Mouse (Mus musculus) small intestine, adult 2 months (tissue): ENCODE results near the gene Prkacb. TPM values are rescaled to one million over a fixed set of nuclear protein-coding genes. Genes with fewer than 3 reads are reported as not detected.
A peak's percentile ranks its signal among the peaks of the same experiment; 100 is the strongest.

Experiments
- H3K27ac ChIP-seq: fragments of 200-500 bp; 2 replicates; pipeline ENCODE4 v1.5.1; 2012; ENCODE audit warnings: low read depth, low read length, control low read depth, inconsistent platforms; ENCODE audit not compliant: insufficient read depth
- H3K27me3 ChIP-seq: fragments of 200-500 bp; 2 replicates; pipeline ENCODE4 v1.6.1; 2012; ENCODE audit warnings: mild to moderate bottlenecking, moderate library complexity, low read length, inconsistent platforms; ENCODE audit not compliant: control insufficient read depth, insufficient read depth
- H3K36me3 ChIP-seq: fragments of 200-500 bp; 2 replicates; pipeline ENCODE4 v1.6.1; 2012; ENCODE audit warnings: mild to moderate bottlenecking, low read length, control low read depth, inconsistent platforms; ENCODE audit not compliant: control insufficient read depth, insufficient read depth
- H3K4me1 ChIP-seq: fragments of 200-500 bp; 2 replicates; pipeline ENCODE4 v1.6.1; 2012; ENCODE audit warnings: low read length, inconsistent platforms, mixed read lengths; ENCODE audit not compliant: control insufficient read depth, insufficient read depth, insufficient read length
- H3K4me3 ChIP-seq: fragments of 200-500 bp; 2 replicates; pipeline ENCODE4 v1.5.1; 2012; ENCODE audit warnings: low read depth, mild to moderate bottlenecking, control low read depth, inconsistent platforms, low read length, moderate library complexity
- CTCF ChIP-seq: fragments of 200-500 bp; IDR thresholded peaks from 2 replicates; pipeline ENCODE4 v1.5.1; 2012; ENCODE audit warnings: low read depth, mild to moderate bottlenecking, control low read depth, inconsistent platforms, low read length, moderate library complexity, mixed read lengths; ENCODE audit not compliant: insufficient replicate concordance, insufficient read length; ENCODE audit errors: extremely low read depth
- POLR2A ChIP-seq: fragments of 200-500 bp; IDR thresholded peaks from 2 replicates; pipeline ENCODE4 v1.6.1; 2012; ENCODE audit warnings: low read depth, mild to moderate bottlenecking, control low read depth, inconsistent platforms, low read length, moderate library complexity
- WGBS: fragments of 180-500 bp; shearing (Covaris S2); methylation state at CpG from one replicate; pipeline ENCODE4 v1.1.7; 2018; 5-methylcytosine and 5-hydroxymethylcytosine counted together
- polyA plus RNA-seq: library from polyadenylated mRNA; depleted of rRNA; stranded (reverse); fragments of >200 nt; gene quantifications from 2 replicates; pipeline ENCODE4 v1.2.3, GENCODE M21; 2012; rRNA removed

Gene Prkacb
- polyA plus RNA-seq, 1 experiment, result 7.1 TPM

DNA sequence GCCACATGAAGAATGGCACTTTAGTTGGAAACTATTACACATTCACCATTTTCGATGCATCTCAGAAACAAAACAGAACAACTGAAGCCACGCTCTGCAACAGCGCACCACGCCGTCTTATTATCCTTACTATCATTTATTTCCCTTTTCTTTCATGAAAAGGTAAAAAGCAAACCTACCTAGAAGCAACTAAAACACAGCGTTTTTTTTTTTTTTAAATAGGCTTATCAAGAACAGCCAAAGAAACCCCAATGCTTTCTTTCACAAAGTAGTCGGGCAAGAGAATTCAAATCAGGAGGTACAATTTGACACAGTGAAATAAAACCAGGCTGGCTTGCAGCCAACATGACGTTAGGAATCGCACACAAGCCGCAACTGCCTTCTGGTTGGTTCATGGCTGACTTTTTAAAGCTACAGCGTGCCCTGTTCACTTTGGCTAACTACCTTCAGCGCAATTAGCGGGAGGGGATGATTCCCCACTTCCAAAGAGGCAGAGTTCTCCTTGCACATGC is 130.6 kb downstream of the Prkacb start:
- 5% methylated on average over 13 of the region's 13 CpGs for WGBS
- no peak overlapping the region; the same call in 1 of the 2 replicates for H3K27ac ChIP-seq
- H3K27me3 ChIP-seq, result peaks cover 4% of the 10 kb centered on the region; the same call in 1 of the 2 replicates
- TF ChIP-seq CTCF (no peak), POLR2A (no peak)
- H3K36me3 ChIP-seq, result no peaks in the 10 kb centered on the region
- peaks cover 7% of the 10 kb centered on the region for H3K4me1 ChIP-seq
- peak overlapping the region; percentile 41 for H3K4me3 ChIP-seq

DNA sequence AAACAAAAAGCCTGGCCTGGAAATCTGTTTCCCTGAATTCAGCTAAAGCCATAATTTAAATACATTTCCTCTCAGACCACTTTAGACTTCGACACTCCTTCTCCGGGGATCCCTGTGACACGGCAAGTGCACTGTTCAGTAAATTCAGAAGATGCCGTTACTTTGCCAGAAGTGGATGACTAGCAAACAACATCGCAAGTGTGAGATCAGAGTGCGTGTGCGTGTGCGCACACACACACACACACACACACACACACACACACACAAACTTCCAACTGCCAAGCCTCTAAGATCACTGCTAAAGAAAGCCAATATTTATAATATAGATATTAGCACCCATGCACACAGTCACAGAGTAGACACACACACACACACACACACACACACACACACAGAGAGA is 131.1 kb downstream of the Prkacb start:
- WGBS, result 13% methylated on average over 8 of the region's 8 CpGs
- Histone ChIP-seq H3K36me3 (no peaks in the 10 kb centered on the region), H3K27ac (no peak overlapping the region), H3K4me3 (no peak overlapping the region), H3K4me1 (peaks cover 7% of the 10 kb centered on the region), H3K27me3 (peaks cover 4% of the 10 kb centered on the region; the same call in 1 of the 2 replicates)
- TF ChIP-seq POLR2A (no peak), CTCF (no peak)

DNA sequence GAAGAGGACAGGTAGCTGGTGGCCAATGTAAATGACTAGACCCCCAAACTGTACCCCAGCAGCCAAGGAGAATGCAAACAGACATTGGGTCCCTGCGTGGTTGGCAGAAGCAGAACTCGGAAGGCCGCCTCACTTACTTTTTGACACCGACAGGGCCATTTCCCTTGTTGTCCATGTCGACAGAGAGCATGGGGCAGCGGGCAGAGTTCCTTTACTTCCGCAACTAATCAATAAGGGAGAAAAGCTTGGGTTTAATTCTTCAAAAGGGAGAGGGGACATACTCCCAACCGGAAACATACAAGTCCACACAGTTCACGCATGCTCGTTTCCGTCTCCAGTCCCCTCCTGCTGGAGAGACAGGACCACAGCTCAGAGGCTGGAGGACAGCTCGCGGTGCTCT is 132.2 kb downstream of the Prkacb start:
- TF ChIP-seq CTCF, result no peak
- TF ChIP-seq POLR2A, result no peak
- Histone ChIP-seq H3K36me3 (no peaks in the 10 kb centered on the region), H3K4me1 (peaks cover 7% of the 10 kb centered on the region), H3K27ac (no peak overlapping the region), H3K27me3 (peaks cover 4% of the 10 kb centered on the region; the same call in 1 of the 2 replicates), H3K4me3 (no peak overlapping the region)
- WGBS, result 94% methylated on average over 13 of the region's 13 CpGs

DNA sequence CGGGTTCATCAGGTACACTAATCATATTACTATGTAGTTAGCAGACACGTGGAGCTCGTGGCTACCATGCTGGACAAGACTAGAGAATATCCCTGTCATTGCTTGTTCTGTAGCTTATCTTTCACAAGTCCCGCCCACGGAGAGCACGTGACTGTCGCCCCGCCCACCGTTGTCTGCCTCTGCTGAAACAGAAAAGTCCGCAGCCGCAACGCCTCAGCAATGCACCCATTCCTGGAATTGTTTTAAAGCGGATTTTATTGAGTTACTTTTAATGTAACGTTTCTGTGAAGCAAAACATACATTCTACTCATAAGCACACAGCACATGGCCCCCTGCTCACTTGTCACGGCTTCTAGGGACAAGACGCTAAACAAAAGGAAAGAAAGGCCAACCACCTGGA is 133.1 kb downstream of the Prkacb start:
- Histone ChIP-seq H3K27ac (no peak overlapping the region), H3K4me3 (no peak overlapping the region), H3K27me3 (no peaks in the 10 kb centered on the region), H3K4me1 (peaks cover under 1% of the 10 kb centered on the region; the same call in 1 of the 2 replicates), H3K36me3 (no peaks in the 10 kb centered on the region)
- 91% methylated on average over 16 of the region's 16 CpGs for WGBS
- TF ChIP-seq CTCF (no peak), POLR2A (no peak)

Other genes starting within 250 kb of the Prkacb start
- gene Uox, start 242.6 kb downstream of the Prkacb start, polyA plus RNA-seq, result 0.11 TPM in 1 of 2 replicates, not detected in the other
- gene Dnase2b, start 197.4 kb downstream of the Prkacb start, polyA plus RNA-seq, result not detected in 2 replicates
- gene 4930503B20Rik, start 161.7 kb downstream of the Prkacb start, polyA plus RNA-seq, result not detected in 2 replicates
- gene Samd13, start 127.4 kb downstream of the Prkacb start, polyA plus RNA-seq, result not detected in 2 replicates
- 0.55 and 0.61 TPM in 2 replicates for gene Ttll7, start 39.4 kb upstream of the Prkacb start, polyA plus RNA-seq